Mouse (Mus musculus): Measurements from ENCODE around the gene Kdm3a. TPM values are rescaled to one million over a fixed set of nuclear protein-coding genes. Genes with fewer than 3 reads are reported as not detected.

The Kdm3a gene
- total RNA-seq (2014; rRNA removed): 35.9 and 40.1 TPM in 2 replicates
- 15.5 and 19.2 TPM in 2 replicates for polyA plus RNA-seq (2015; fragmentation: Nextera tagmentation; extraction: Ambion mirVana)

GRCm38 (mm10) chr6:71632829-71633662, at the start of gene Kdm3a:
TSS of gene Kdm3a (minus strand) at chr6:71632990.
- peak within 1 kb of the TSS; percentile 67 for H3K4me2 ChIP-seq (ENCODE audit: low read depth)
- peak; percentile 75 for TF ChIP-seq CTCF (IDR thresholded peaks at IDR 0.05; ENCODE audit: low read depth)
- H3K36me3 ChIP-seq (ENCODE audit: insufficient read depth): no peaks in the 10 kb centered on the region
- peaks cover 11% of the 10 kb centered on the region; the same call in 1 of the 2 replicates for H3K4me1 ChIP-seq (ENCODE audit: insufficient read depth)
- ATAC-seq: peak; percentile 95
- no peaks in the 10 kb centered on the region for H3K9me3 ChIP-seq (ENCODE audit: low read length)
- WGBS: 1% methylated on average over 61 of the region's 63 CpGs
- H3K27me3 ChIP-seq (ENCODE audit: insufficient read depth, low read length): no peaks in the 10 kb centered on the region
- DNase-seq: peak; percentile 100
- peak within 1 kb of the TSS; percentile 100 for H3K27ac ChIP-seq (ENCODE audit: low read depth, low read length)
- H3K4me3 ChIP-seq (ENCODE audit: low read depth, low read length): peak within 1 kb of the TSS; percentile 81
- peak within 1 kb of the TSS; percentile 67 for H3K9ac ChIP-seq

GRCm38 (mm10) chr6:71678891-71679290, 46.1 kb upstream of the Kdm3a start:
- DNase-seq: no peak
- 66% methylated on average over 7 of the region's 7 CpGs for WGBS
- ATAC-seq: no peak
- H3K9me3 ChIP-seq (ENCODE audit: low read length): no peaks in the 10 kb centered on the region
- no peak overlapping the region for H3K27ac ChIP-seq (ENCODE audit: low read depth, low read length)
- H3K4me3 ChIP-seq (ENCODE audit: low read depth, low read length): no peak overlapping the region
- H3K4me2 ChIP-seq (ENCODE audit: low read depth): no peak overlapping the region
- H3K36me3 ChIP-seq (ENCODE audit: insufficient read depth): no peaks in the 10 kb centered on the region
- no peak overlapping the region for H3K9ac ChIP-seq
- H3K4me1 ChIP-seq (ENCODE audit: insufficient read depth): no peaks in the 10 kb centered on the region
- TF ChIP-seq CTCF (IDR thresholded peaks at IDR 0.05; ENCODE audit: low read depth): no peak
- H3K27me3 ChIP-seq (ENCODE audit: insufficient read depth, low read length): no peaks in the 10 kb centered on the region

- no peaks in the 10 kb centered on the region for H3K27me3 ChIP-seq (ENCODE audit: insufficient read depth, low read length)
- H3K9me3 ChIP-seq (ENCODE audit: low read length): no peaks in the 10 kb centered on the region
- H3K9ac ChIP-seq: no peak overlapping the region
- no peak for ATAC-seq
- H3K4me3 ChIP-seq (ENCODE audit: low read depth, low read length): no peak overlapping the region
- no peak overlapping the region for H3K27ac ChIP-seq (ENCODE audit: low read depth, low read length)
- WGBS: 67% methylated on average over 2 of the region's 2 CpGs
- no peak for TF ChIP-seq CTCF (IDR thresholded peaks at IDR 0.05; ENCODE audit: low read depth)
- DNase-seq: no peak
- H3K4me1 ChIP-seq (ENCODE audit: insufficient read depth): no peaks in the 10 kb centered on the region
- no peaks in the 10 kb centered on the region for H3K36me3 ChIP-seq (ENCODE audit: insufficient read depth)
- no peak overlapping the region for H3K4me2 ChIP-seq (ENCODE audit: low read depth)
Measured at GRCm38 (mm10) chr6:71673166-71673565, 40.4 kb upstream of the Kdm3a start.

- H3K9me3 ChIP-seq (ENCODE audit: low read length): no peaks in the 10 kb centered on the region
- H3K27me3 ChIP-seq (ENCODE audit: insufficient read depth, low read length): no peaks in the 10 kb centered on the region
- no peak overlapping the region for H3K9ac ChIP-seq
- H3K4me1 ChIP-seq (ENCODE audit: insufficient read depth): no peaks in the 10 kb centered on the region
- no peak overlapping the region for H3K4me2 ChIP-seq (ENCODE audit: low read depth)
- WGBS: 62% methylated on average over 1 of the region's 1 CpGs
- TF ChIP-seq CTCF (IDR thresholded peaks at IDR 0.05; ENCODE audit: low read depth): no peak
- no peak overlapping the region for H3K27ac ChIP-seq (ENCODE audit: low read depth, low read length)
- H3K4me3 ChIP-seq (ENCODE audit: low read depth, low read length): no peak overlapping the region
- DNase-seq: no peak
- no peak for ATAC-seq
- no peaks in the 10 kb centered on the region for H3K36me3 ChIP-seq (ENCODE audit: insufficient read depth)
Measured at GRCm38 (mm10) chr6:71664511-71664910, 31.7 kb upstream of the Kdm3a start.

GRCm38 (mm10) chr6:71658290-71658689, 25.5 kb upstream of the Kdm3a start:
- no peak for TF ChIP-seq CTCF (IDR thresholded peaks at IDR 0.05; ENCODE audit: low read depth)
- H3K4me1 ChIP-seq (ENCODE audit: insufficient read depth): no peaks in the 10 kb centered on the region
- ATAC-seq: no peak
- H3K36me3 ChIP-seq (ENCODE audit: insufficient read depth): no peaks in the 10 kb centered on the region
- no peak overlapping the region for H3K4me2 ChIP-seq (ENCODE audit: low read depth)
- H3K27me3 ChIP-seq (ENCODE audit: insufficient read depth, low read length): no peaks in the 10 kb centered on the region
- H3K27ac ChIP-seq (ENCODE audit: low read depth, low read length): no peak overlapping the region
- no peak overlapping the region for H3K4me3 ChIP-seq (ENCODE audit: low read depth, low read length)
- H3K9ac ChIP-seq: no peak overlapping the region
- WGBS: 63% methylated on average over 2 of the region's 2 CpGs
- H3K9me3 ChIP-seq (ENCODE audit: low read length): no peaks in the 10 kb centered on the region
- no peak for DNase-seq

- DNase-seq (no peak), ATAC-seq (no peak)
- H3K27me3 ChIP-seq (ENCODE audit: insufficient read depth, low read length): no peaks in the 10 kb centered on the region
- no peaks in the 10 kb centered on the region for H3K4me1 ChIP-seq (ENCODE audit: insufficient read depth)
- H3K27ac ChIP-seq (ENCODE audit: low read depth, low read length): no peak overlapping the region
- no peak overlapping the region for H3K4me3 ChIP-seq (ENCODE audit: low read depth, low read length)
- H3K9ac ChIP-seq: no peak overlapping the region
- no peaks in the 10 kb centered on the region for H3K36me3 ChIP-seq (ENCODE audit: insufficient read depth)
- no peaks in the 10 kb centered on the region for H3K9me3 ChIP-seq (ENCODE audit: low read length)
- 68% methylated on average over 3 of the region's 3 CpGs for WGBS
- H3K4me2 ChIP-seq (ENCODE audit: low read depth): no peak overlapping the region
- TF ChIP-seq CTCF (IDR thresholded peaks at IDR 0.05; ENCODE audit: low read depth): no peak
Measured at GRCm38 (mm10) chr6:71655835-71656234, 23.0 kb upstream of the Kdm3a start.

- Histone ChIP-seq H3K27ac (ENCODE audit: low read depth, low read length) (no peak overlapping the region), H3K4me1 (ENCODE audit: insufficient read depth) (no peaks in the 10 kb centered on the region), H3K4me2 (ENCODE audit: low read depth) (no peak overlapping the region), H3K4me3 (ENCODE audit: low read depth, low read length) (no peak overlapping the region), H3K9me3 (ENCODE audit: low read length) (no peaks in the 10 kb centered on the region), H3K36me3 (ENCODE audit: insufficient read depth) (no peaks in the 10 kb centered on the region), H3K9ac (no peak overlapping the region), H3K27me3 (ENCODE audit: insufficient read depth, low read length) (no peaks in the 10 kb centered on the region)
- TF ChIP-seq CTCF (IDR thresholded peaks at IDR 0.05; ENCODE audit: low read depth): no peak
- ATAC-seq (no peak), DNase-seq (no peak)
- WGBS: 88% methylated on average over 2 of the region's 2 CpGs
Measured at GRCm38 (mm10) chr6:71651868-71652267, 19.1 kb upstream of the Kdm3a start.
